Mouse (Mus musculus) left cerebral cortex, adult 6 months (tissue): Measurements from ENCODE around the gene Dcun1d2. TPM values are rescaled to one million over a fixed set of nuclear protein-coding genes. Genes with fewer than 3 reads are reported as not detected.

Source experiments
- long read RNA-seq, 2 experiments: library from polyadenylated mRNA; unstranded; transcript quantifications; one replicate each; pipeline ENCODE4 v2.0.0; 2019 to 2020
- polyA plus RNA-seq: library from polyadenylated mRNA; unstranded; fragments of <200 nt; fragmentation: Nextera tagmentation; gene quantifications from 2 replicates; pipeline ENCODE4 v1.2.3, GENCODE M21; 2021

The Dcun1d2 gene
- 24.7 and 25.8 TPM in 2 replicates for polyA plus RNA-seq
- long read RNA-seq, experiment 1, transcript Dcun1d2-206 (5 exons, 2,112 nt): minor isoform, 5 of 227 reads
- long read RNA-seq, experiment 1, transcript Dcun1d2-201 (7 exons, 2,748 nt): major isoform, 112 of 227 reads
- long read RNA-seq, experiment 1, transcript Dcun1d2-203 (6 exons, 2,937 nt): minor isoform, 29 of 227 reads
- long read RNA-seq, experiment 1, transcript Dcun1d2-204 (5 exons, 2,853 nt): minor isoform, 10 of 227 reads
- long read RNA-seq, experiment 1, partial matches to known transcripts: 36 of 227 reads
- long read RNA-seq, experiment 1, other reads (novel, unspliced or antisense): 30 of 227 reads
- long read RNA-seq, experiment 2, transcript Dcun1d2-201 (7 exons, 2,748 nt): major isoform, 11 of 25 reads
- long read RNA-seq, experiment 2, partial matches to known transcripts: 5 of 25 reads
- long read RNA-seq, experiment 2, other reads (novel, unspliced or antisense): 7 of 25 reads

GRCm38 (mm10) chr8:13287692-13288623 lies at the start of gene Dcun1d2, which contains the start of gene Tmco3:
Gene Dcun1d2 (minus strand): TSS chr8:13288131.
Gene Tmco3 (plus strand): TSS chr8:13288190.

GRCm38 (mm10) chr8:13254019-13254418 lies 33.9 kb downstream of the Dcun1d2 start, which contains the start of gene Adprhl1:
Gene Adprhl1 (minus strand): TSS chr8:13254162.

Other genes starting within 250 kb of the Dcun1d2 start
- 0.64 and 1.4 TPM in 2 replicates for gene Proz, start 227.2 kb downstream of the Dcun1d2 start, polyA plus RNA-seq
- 13.7 and 18.3 TPM in 2 replicates for gene Pcid2, start 182.7 kb downstream of the Dcun1d2 start, polyA plus RNA-seq
- gene Cul4a, start 182.5 kb downstream of the Dcun1d2 start, polyA plus RNA-seq: 29.1 and 31.5 TPM in 2 replicates
- gene Lamp1, start 129.0 kb downstream of the Dcun1d2 start, polyA plus RNA-seq: 67.3 and 368 TPM in 2 replicates
- gene Grtp1, start 87.5 kb downstream of the Dcun1d2 start, polyA plus RNA-seq: 3.8 and 3.9 TPM in 2 replicates
- gene Adprhl1, start 34.0 kb downstream of the Dcun1d2 start, polyA plus RNA-seq: 0.39 and 0.49 TPM in 2 replicates
- gene Tmco3, start 59 bp upstream of the Dcun1d2 start, polyA plus RNA-seq: 21.1 and 36.1 TPM in 2 replicates
- 29.3 and 38.2 TPM in 2 replicates for gene Tfdp1, start 50.6 kb upstream of the Dcun1d2 start, polyA plus RNA-seq
- gene Atp4b, start 108.7 kb upstream of the Dcun1d2 start, polyA plus RNA-seq: not detected in 2 replicates
- not detected in 2 replicates for gene Grk1, start 117.0 kb upstream of the Dcun1d2 start, polyA plus RNA-seq
- gene Tmem255b, start 147.1 kb upstream of the Dcun1d2 start, polyA plus RNA-seq: 4.7 and 4.9 TPM in 2 replicates
- 40.6 and 41.2 TPM in 2 replicates for gene Gas6, start 206.4 kb upstream of the Dcun1d2 start, polyA plus RNA-seq